Mouse (Mus musculus) G1E (cell line): ENCODE data around the gene Thbd.

Source experiments
- CTCF ChIP-seq: IDR thresholded peaks from 2 replicates; pipeline ENCODE4 v1.5.1; 2012; ENCODE audit warnings: low read depth, low read length, inconsistent platforms, mixed read lengths
- GATA1 ChIP-seq: IDR thresholded peaks from 2 replicates; pipeline ENCODE4 v1.6.1; 2012; ENCODE audit warnings: borderline replicate concordance, low read length, inconsistent platforms, mixed read lengths
- GATA2 ChIP-seq: IDR thresholded peaks from 2 replicates; pipeline ENCODE4 v1.6.1; 2012; ENCODE audit warnings: low read depth, low read length, inconsistent platforms, borderline replicate concordance
- POLR2AphosphoS5 ChIP-seq: IDR thresholded peaks from 2 replicates; pipeline ENCODE4 v1.6.1; 2012; ENCODE audit warnings: low read depth, low read length, inconsistent platforms; ENCODE audit not compliant: insufficient replicate concordance
- TAL1 ChIP-seq: conservative IDR thresholded peaks from 2 replicates; pipeline ENCODE4 v1.6.1; 2012; ENCODE audit warnings: low read depth, low read length, inconsistent platforms, mixed read lengths

DNA sequence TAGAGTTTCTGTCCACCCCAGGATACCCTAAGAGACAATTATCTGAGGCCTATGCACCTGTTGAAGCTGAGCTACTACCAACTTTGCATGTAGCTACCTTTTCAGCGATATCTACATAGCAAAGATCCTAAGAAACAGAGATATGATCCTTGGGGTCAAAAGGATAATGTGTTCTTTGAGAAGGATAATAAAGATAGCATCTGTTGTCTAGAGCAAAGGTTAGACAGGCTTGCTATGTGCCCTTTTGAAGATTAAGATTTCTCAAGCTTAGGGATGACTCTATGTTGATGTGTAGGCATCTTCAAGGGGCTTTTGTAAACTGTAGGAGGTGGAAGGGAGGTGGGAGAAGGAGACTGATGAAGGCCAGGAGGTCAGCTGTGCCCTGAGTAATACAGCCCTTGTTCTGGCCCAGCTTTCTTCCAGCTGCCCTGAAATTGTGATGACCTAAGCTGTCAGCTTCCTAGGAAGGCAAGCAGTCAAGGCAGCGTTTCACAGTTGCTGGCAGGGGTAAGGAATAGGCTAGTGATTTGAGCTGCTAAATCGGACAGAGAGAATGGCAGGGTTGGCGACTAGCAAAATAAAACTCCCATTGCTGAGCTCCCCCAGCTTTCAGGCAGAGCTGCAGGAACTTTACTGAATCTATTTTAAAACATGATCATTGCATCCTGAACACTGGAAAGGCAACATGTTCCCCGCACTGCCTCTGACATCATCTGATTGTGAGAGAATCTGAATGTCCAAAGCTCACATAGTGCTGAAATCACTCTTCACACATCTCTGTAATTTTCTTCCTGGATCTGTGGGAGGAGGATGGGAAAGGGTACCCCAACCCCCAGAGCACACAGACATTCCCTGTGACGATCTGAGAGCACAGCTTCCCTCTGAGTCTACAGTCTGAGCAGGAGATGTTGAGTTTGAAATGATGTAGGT is 20.1 kb downstream of the Thbd start:
- TF ChIP-seq CTCF (no peak), GATA1 (no peak), POLR2AphosphoS5 (no peak), TAL1 (no peak), GATA2 (no peak)
